Mouse (Mus musculus) intestine, embryonic 15.5 days (tissue): ENCODE measurements around the gene Eps15. TPM values are rescaled to one million over a fixed set of nuclear protein-coding genes. Genes with fewer than 3 reads are reported as not detected.
A peak's percentile ranks its signal among the peaks of the same experiment; 100 is the strongest.

ENCODE experiments used
- ATAC-seq: fragments of 200-750 bp; cut with Nextera tagmentation; 2 replicates; pipeline ENCODE4 v1.8.0; 2017; ENCODE audit warnings: moderate TSS enrichment, moderate library complexity
- H3K27ac ChIP-seq: fragments of 300-500 bp; sonication (generic); 2 replicates; pipeline ENCODE4 v1.5.1; 2015; ENCODE audit warnings: mild to moderate bottlenecking, inconsistent platforms
- H3K27me3 ChIP-seq: fragments of 300-500 bp; sonication (generic); replicated peaks from 2 replicates; pipeline ENCODE4 v1.6.1; 2015; ENCODE audit warnings: inconsistent platforms
- H3K36me3 ChIP-seq: fragments of 300-500 bp; sonication (generic); 2 replicates; pipeline ENCODE4 v1.6.1; 2015; ENCODE audit warnings: inconsistent platforms
- H3K4me1 ChIP-seq: fragments of 300-500 bp; sonication (generic); replicated peaks from 2 replicates; pipeline ENCODE4 v1.6.1; 2015; ENCODE audit warnings: inconsistent platforms
- H3K4me2 ChIP-seq: fragments of 300-500 bp; sonication (generic); replicated peaks from 2 replicates; pipeline ENCODE4 v1.6.1; 2015; ENCODE audit warnings: mild to moderate bottlenecking, inconsistent platforms
- H3K4me3 ChIP-seq: fragments of 300-500 bp; sonication (generic); replicated peaks from 2 replicates; pipeline ENCODE4 v1.5.1; 2015; ENCODE audit warnings: inconsistent platforms
- H3K9ac ChIP-seq: fragments of 300-500 bp; sonication (generic); 2 replicates; pipeline ENCODE4 v1.6.1; 2015; ENCODE audit warnings: inconsistent platforms
- H3K9me3 ChIP-seq: fragments of 300-500 bp; sonication (generic); 2 replicates; pipeline ENCODE4 v1.6.1; 2016; ENCODE audit warnings: inconsistent platforms
- WGBS: fragments of 180-500 bp; shearing (Covaris S2); methylation state at CpG from one replicate; pipeline ENCODE4 v1.1.7; 2015; 5-methylcytosine and 5-hydroxymethylcytosine counted together
- polyA plus RNA-seq: library from polyadenylated mRNA; unstranded; fragments of >200 nt; fragmentation: Nextera tagmentation; extraction: Ambion mirVana; gene quantifications from 2 replicates; pipeline ENCODE4 v1.2.1, GENCODE M21; 2015

Gene Eps15
- polyA plus RNA-seq, 1 experiment from 2014 or later, result 35.1 TPM

DNA sequence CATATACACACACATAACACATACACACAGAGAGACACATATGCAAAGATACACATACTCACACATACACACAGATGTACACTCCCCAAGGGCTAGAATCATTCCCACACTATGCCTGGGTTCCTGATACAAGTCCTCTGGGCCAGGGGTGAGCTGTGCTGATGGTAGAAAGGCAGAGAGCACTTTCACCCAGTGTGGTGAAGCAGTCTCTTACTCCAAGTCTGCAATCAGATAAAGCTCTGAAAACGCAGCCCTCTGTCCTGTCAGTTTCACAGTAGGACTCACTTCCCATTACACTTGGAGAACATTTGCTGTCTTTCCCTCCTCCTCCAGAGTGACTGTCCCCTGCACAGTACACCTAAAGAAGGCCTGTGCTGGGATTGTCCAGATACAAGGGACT is 147.0 kb downstream of the Eps15 start:
- Histone ChIP-seq H3K4me3 (no peak overlapping the region), H3K4me2 (no peak overlapping the region), H3K36me3 (no peaks in the 10 kb centered on the region), H3K9ac (no peak overlapping the region), H3K4me1 (no peaks in the 10 kb centered on the region; the same call in 1 of the 2 replicates), H3K27ac (no peak overlapping the region), H3K9me3 (no peaks in the 10 kb centered on the region), H3K27me3 (no peaks in the 10 kb centered on the region)
- 54% methylated on average over 1 of the region's 1 CpGs for WGBS
- ATAC-seq, result no peak

DNA sequence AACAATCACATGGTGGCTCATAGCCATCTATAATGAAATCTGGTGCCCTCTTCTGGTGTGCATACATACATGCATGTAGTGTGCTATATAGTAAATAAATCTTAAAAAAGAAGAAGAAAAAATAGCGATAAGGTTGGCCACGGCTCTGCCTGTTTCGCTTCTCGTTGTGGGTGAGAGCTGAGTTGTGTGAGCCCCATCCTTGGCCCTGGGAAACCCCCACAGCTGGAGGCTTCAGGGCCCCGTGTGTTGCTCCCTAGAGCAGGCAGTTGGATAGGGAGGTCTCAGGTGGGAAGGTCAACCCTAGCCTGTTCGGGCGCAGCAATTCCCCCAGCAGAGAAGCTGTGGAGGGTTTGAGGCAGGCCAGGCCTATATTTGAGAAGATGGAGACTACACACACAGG is 150.2 kb downstream of the Eps15 start:
- Histone ChIP-seq H3K4me2 (no peak overlapping the region), H3K27me3 (no peaks in the 10 kb centered on the region), H3K36me3 (no peaks in the 10 kb centered on the region), H3K4me3 (no peak overlapping the region), H3K27ac (no peak overlapping the region), H3K4me1 (peaks cover 3% of the 10 kb centered on the region; the same call in 1 of the 2 replicates), H3K9ac (no peak overlapping the region), H3K9me3 (no peaks in the 10 kb centered on the region)
- peak; percentile 24; the same call in 1 of the 2 replicates for ATAC-seq
- WGBS, result 88% methylated on average over 7 of the region's 7 CpGs

DNA sequence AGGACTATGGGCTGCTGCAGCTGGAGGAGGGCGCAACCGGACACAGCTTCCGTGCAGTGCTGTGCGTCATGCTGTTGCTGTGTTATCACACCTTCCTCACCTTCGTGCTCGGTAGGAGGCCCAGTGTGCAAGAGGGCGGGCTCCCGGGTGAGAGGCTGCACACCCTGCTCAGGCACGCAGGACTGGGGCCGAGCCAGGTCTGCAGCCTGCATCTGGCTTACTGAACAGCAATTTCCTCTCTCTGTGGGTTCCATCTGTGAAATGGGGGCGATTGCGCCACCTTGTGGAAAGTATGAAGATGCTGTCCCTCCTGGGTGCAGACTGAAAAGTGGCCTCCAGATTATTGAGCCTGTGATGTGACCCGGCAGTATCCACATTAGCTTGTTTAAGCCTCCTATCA is 150.8 kb downstream of the Eps15 start:
- Histone ChIP-seq H3K4me1 (peaks cover 3% of the 10 kb centered on the region; the same call in 1 of the 2 replicates), H3K9ac (no peak overlapping the region), H3K4me2 (no peak overlapping the region), H3K9me3 (no peaks in the 10 kb centered on the region), H3K36me3 (no peaks in the 10 kb centered on the region), H3K4me3 (no peak overlapping the region), H3K27ac (no peak overlapping the region), H3K27me3 (no peaks in the 10 kb centered on the region)
- ATAC-seq, result peak; percentile 92
- WGBS, result 35% methylated on average over 13 of the region's 13 CpGs

- Histone ChIP-seq H3K27ac (no peak overlapping the region), H3K4me3 (no peak overlapping the region), H3K4me1 (peaks cover 3% of the 10 kb centered on the region; the same call in 1 of the 2 replicates), H3K36me3 (no peaks in the 10 kb centered on the region), H3K4me2 (no peak overlapping the region), H3K9ac (no peak overlapping the region; the same call in 1 of the 2 replicates), H3K27me3 (no peaks in the 10 kb centered on the region), H3K9me3 (no peaks in the 10 kb centered on the region)
- ATAC-seq, result no peak
- 68% methylated on average over 16 of the region's 16 CpGs for WGBS
Measured at GRCm38 (mm10) chr4:109432668-109433375, 152.8 kb downstream of the Eps15 start.

GRCm38 (mm10) chr4:109433641-109434040 is 153.6 kb downstream of the Eps15 start:
- no peak overlapping the region for H3K27ac ChIP-seq
- no peak for ATAC-seq
- no peak overlapping the region for H3K4me3 ChIP-seq
- no peaks in the 10 kb centered on the region for H3K27me3 ChIP-seq
- no peaks in the 10 kb centered on the region for H3K36me3 ChIP-seq
- no peaks in the 10 kb centered on the region for H3K9me3 ChIP-seq
- peaks cover 3% of the 10 kb centered on the region; the same call in 1 of the 2 replicates for H3K4me1 ChIP-seq
- H3K9ac ChIP-seq, result no peak overlapping the region
- WGBS, result 65% methylated on average over 6 of the region's 6 CpGs
- H3K4me2 ChIP-seq, result no peak overlapping the region

GRCm38 (mm10) chr4:109434256-109434655 is 154.2 kb downstream of the Eps15 start:
- H3K9ac ChIP-seq, result no peak overlapping the region
- H3K36me3 ChIP-seq, result no peaks in the 10 kb centered on the region
- no peak overlapping the region for H3K4me2 ChIP-seq
- no peak overlapping the region for H3K4me3 ChIP-seq
- no peaks in the 10 kb centered on the region for H3K9me3 ChIP-seq
- H3K27ac ChIP-seq, result no peak overlapping the region
- no peak for ATAC-seq
- H3K4me1 ChIP-seq, result peaks cover 3% of the 10 kb centered on the region; the same call in 1 of the 2 replicates
- 94% methylated on average over 1 of the region's 1 CpGs for whole genome bisulfite sequencing
- H3K27me3 ChIP-seq, result no peaks in the 10 kb centered on the region

Other genes with a start within 250 kb of the Eps15 start
- 48.7 and 56.1 TPM in 2 replicates for gene Osbpl9, start 78.0 kb upstream of the Eps15 start, polyA plus RNA-seq
- gene Calr4, start 45.8 kb upstream of the Eps15 start, polyA plus RNA-seq, result 0.13 and 0.15 TPM in 2 replicates
- gene Ttc39a, start 126.4 kb downstream of the Eps15 start, polyA plus RNA-seq, result 17.0 and 21.5 TPM in 2 replicates
- gene Rnf11, start 204.5 kb downstream of the Eps15 start, polyA plus RNA-seq, result 30.5 and 32.0 TPM in 2 replicates